Mouse (Mus musculus) heart, embryonic 16.5 days (tissue): ENCODE data around the gene Gm43302. TPM values are rescaled to one million over a fixed set of nuclear protein-coding genes. Genes with fewer than 3 reads are reported as not detected.

Experiments
- polyA plus RNA-seq: library from polyadenylated mRNA; unstranded; fragments of >200 nt; fragmentation: Nextera tagmentation; extraction: Ambion mirVana; gene quantifications from 2 replicates; pipeline ENCODE4 v1.2.1, GENCODE M21; 2015

The Gm43302 gene
- polyA plus RNA-seq, 1 experiment from 2014 or later, result not detected

Other genes with a start within 250 kb of the Gm43302 start
- gene Gbp9, start 154.2 kb downstream of the Gm43302 start, polyA plus RNA-seq, result 4.8 and 5.9 TPM in 2 replicates
- gene Gbp8, start 154.2 kb downstream of the Gm43302 start, polyA plus RNA-seq, result 3.6 and 7.8 TPM in 2 replicates
- 5.0 and 9.5 TPM in 2 replicates for gene Gbp4, start 154.1 kb downstream of the Gm43302 start, polyA plus RNA-seq
- 0.64 TPM in 1 of 2 replicates, not detected in the other for gene Gbp10, start 54.2 kb downstream of the Gm43302 start, polyA plus RNA-seq
- 2.9 and 5.4 TPM in 2 replicates for gene Gbp6, start within 50 bp of the Gm43302 start, polyA plus RNA-seq
- gene Lrrc8b, start 122.1 kb upstream of the Gm43302 start, polyA plus RNA-seq, result 3.1 and 3.2 TPM in 2 replicates
- gene Lrrc8c, start 225.7 kb upstream of the Gm43302 start, polyA plus RNA-seq, result 20.1 and 22.6 TPM in 2 replicates